Mouse (Mus musculus) heart, embryonic 14.5 days (tissue): Measurements from ENCODE around the gene H6pd. TPM values are rescaled to one million over a fixed set of nuclear protein-coding genes. Genes with fewer than 3 reads are reported as not detected.
A peak's percentile ranks its signal among the peaks of the same experiment; 100 is the strongest.

Experiments
- ATAC-seq: fragments of 200-750 bp; cut with Nextera tagmentation; 2 replicates; pipeline ENCODE4 v1.8.0; 2017; ENCODE audit warnings: low read depth, moderate TSS enrichment; ENCODE audit not compliant: insufficient number of reproducible peaks, insufficient read depth, low FRiP score
- H3K27ac ChIP-seq, 2 experiments: fragments of 200-500 bp in 1 of 2; fragments of 300-500 bp in 1 of 2; sonication (generic) in 1 of 2; replicated peaks in 1 of 2; 2 replicates each; pipeline ENCODE4 v1.5.1; 2012 to 2014; ENCODE audit warnings: low read depth in 2 of 2, low read length in 2 of 2, control low read depth in 1 of 2, mild to moderate bottlenecking in 1 of 2, mixed read lengths in 1 of 2; ENCODE audit not compliant: control insufficient read depth in 1 of 2, insufficient read depth in 1 of 2
- H3K27me3 ChIP-seq: fragments of 300-500 bp; sonication (generic); 2 replicates; pipeline ENCODE4 v1.6.1; 2014; ENCODE audit warnings: mild to moderate bottlenecking, low read length, control low read depth; ENCODE audit not compliant: control insufficient read depth, insufficient read depth
- H3K36me3 ChIP-seq: fragments of 300-500 bp; sonication (generic); 2 replicates; pipeline ENCODE4 v1.6.1; 2014; ENCODE audit warnings: mild to moderate bottlenecking, control low read depth, low read length, mixed read lengths; ENCODE audit not compliant: control insufficient read depth, insufficient read depth
- H3K4me1 ChIP-seq, 2 experiments: fragments of 200-500 bp in 1 of 2; fragments of 300-500 bp in 1 of 2; sonication (generic) in 1 of 2; 2 replicates each; pipeline ENCODE4 v1.6.1; 2012 to 2014; ENCODE audit warnings: low read length in 2 of 2, control low read depth in 1 of 2, mixed read lengths in 1 of 2; ENCODE audit not compliant: control insufficient read depth in 2 of 2, insufficient read depth in 2 of 2
- H3K4me2 ChIP-seq: fragments of 300-500 bp; sonication (generic); 2 replicates; pipeline ENCODE4 v1.6.1; 2014; ENCODE audit warnings: mild to moderate bottlenecking, low read length
- H3K4me3 ChIP-seq, 2 experiments: fragments of 200-500 bp in 1 of 2; fragments of 300-500 bp in 1 of 2; sonication (generic) in 1 of 2; 2 replicates each; pipeline ENCODE4 v1.5.1; 2012 to 2014; ENCODE audit warnings: low read length in 2 of 2, mild to moderate bottlenecking in 2 of 2, control low read depth in 1 of 2, low read depth in 1 of 2, moderate library complexity in 1 of 2; ENCODE audit not compliant: control insufficient read depth in 1 of 2, insufficient read depth in 1 of 2
- H3K9ac ChIP-seq: fragments of 300-500 bp; sonication (generic); 2 replicates; pipeline ENCODE4 v1.6.1; 2014; ENCODE audit warnings: mild to moderate bottlenecking, low read length
- H3K9me3 ChIP-seq: fragments of 300-500 bp; sonication (generic); 2 replicates; pipeline ENCODE4 v1.6.1; 2016; ENCODE audit warnings: low read length, control low read depth; ENCODE audit not compliant: control insufficient read depth
- WGBS: fragments of 180-500 bp; shearing (Covaris S2); extraction: QIAGEN DNeasy Blood & Tissue Kit; methylation state at CpG from one replicate; pipeline ENCODE4 v1.1.7; 2014; 5-methylcytosine and 5-hydroxymethylcytosine counted together
- polyA plus RNA-seq: library from polyadenylated mRNA; unstranded; fragments of >200 nt; fragmentation: Nextera tagmentation; extraction: Ambion mirVana; gene quantifications from 2 replicates; pipeline ENCODE4 v1.2.1, GENCODE M21; 2014

The H6pd gene
- polyA plus RNA-seq, 1 experiment from 2014 or later: 8.9 TPM

- Histone ChIP-seq H3K27me3 (no peaks in the 10 kb centered on the region), H3K9me3 (0 out of 2 replicates have a peak, but pooled peaks cover 2% of the 10 kb centered on the region), H3K4me2 (no peak overlapping the region), H3K27ac (no peak overlapping the region), H3K36me3 (no peaks in the 10 kb centered on the region), H3K4me3 (no peak overlapping the region), H3K4me1 (peaks cover 34 to 65% of the 10 kb centered on the region in 2 experiments), H3K9ac (no peak overlapping the region)
- ATAC-seq: no peak
- 88% methylated on average over 4 of the region's 4 CpGs for WGBS
Measured at GRCm38 (mm10) chr4:150003641-150004040, 5.2 kb downstream of the H6pd start.

GRCm38 (mm10) chr4:150003021-150003580 lies 5.7 kb downstream of the H6pd start:
- peaks cover 34 to 65% of the 10 kb centered on the region in 2 experiments for H3K4me1 ChIP-seq
- no peak overlapping the region for H3K4me3 ChIP-seq
- H3K4me2 ChIP-seq: no peak overlapping the region
- H3K9ac ChIP-seq: no peak overlapping the region
- no peak overlapping the region; a peak in 1 of 4 replicates for H3K27ac ChIP-seq
- WGBS: 55% methylated on average over 7 of the region's 7 CpGs
- 0 out of 2 replicates have a peak, but pooled peaks cover 2% of the 10 kb centered on the region for H3K9me3 ChIP-seq
- no peak for ATAC-seq
- no peaks in the 10 kb centered on the region for H3K36me3 ChIP-seq
- H3K27me3 ChIP-seq: no peaks in the 10 kb centered on the region

GRCm38 (mm10) chr4:150002021-150002528 lies 6.7 kb downstream of the H6pd start:
- no peak for ATAC-seq

GRCm38 (mm10) chr4:150001221-150001860 lies 7.5 kb downstream of the H6pd start:
- Histone ChIP-seq H3K27ac (peak overlapping the region in 1 of 2 experiments; percentile 57; a peak in 2 of 4 replicates), H3K36me3 (no peaks in the 10 kb centered on the region), H3K27me3 (no peaks in the 10 kb centered on the region), H3K4me3 (no peak overlapping the region), H3K9ac (peak overlapping the region; percentile 41; the same call in 1 of the 2 replicates), H3K4me1 (peaks cover 33 to 49% of the 10 kb centered on the region in 2 experiments), H3K4me2 (no peak overlapping the region), H3K9me3 (0 out of 2 replicates have a peak, but pooled peaks cover 2% of the 10 kb centered on the region)
- WGBS: 65% methylated on average over 10 of the region's 10 CpGs
- ATAC-seq: no peak

More at GRCm38 (mm10) chr4:150002021-150002528, 6.7 kb downstream of the H6pd start:
- WGBS: 36% methylated on average over 12 of the region's 12 CpGs
- peak overlapping the region; percentile 44; the same call in 1 of the 2 replicates for H3K9ac ChIP-seq
- H3K27ac ChIP-seq: peak overlapping the region in 1 of 2 experiments; percentile 57; a peak in 2 of 4 replicates
- H3K4me3 ChIP-seq: no peak overlapping the region
- no peaks in the 10 kb centered on the region for H3K27me3 ChIP-seq
- H3K36me3 ChIP-seq: no peaks in the 10 kb centered on the region
- H3K4me2 ChIP-seq: peak overlapping the region; percentile 9; the same call in 1 of the 2 replicates
- H3K4me1 ChIP-seq: peaks cover 29 to 57% of the 10 kb centered on the region in 2 experiments
- H3K9me3 ChIP-seq: 0 out of 2 replicates have a peak, but pooled peaks cover 2% of the 10 kb centered on the region

GRCm38 (mm10) chr4:149999931-150000555 lies 8.8 kb downstream of the H6pd start:
- 78% methylated on average over 15 of the region's 15 CpGs for WGBS
- H3K9ac ChIP-seq: no peak overlapping the region

GRCm38 (mm10) chr4:149999510-149999900 lies 9.3 kb downstream of the H6pd start:
- 78% methylated on average over 9 of the region's 9 CpGs for WGBS
- Histone ChIP-seq H3K4me2 (no peak overlapping the region), H3K27me3 (no peaks in the 10 kb centered on the region), H3K4me1 (peaks cover 34 to 43% of the 10 kb centered on the region in 2 experiments), H3K4me3 (no peak overlapping the region), H3K36me3 (peaks cover 8% of the 10 kb centered on the region; the same call in 1 of the 2 replicates), H3K9me3 (no peaks in the 10 kb centered on the region), H3K9ac (no peak overlapping the region), H3K27ac (no peak overlapping the region)
- ATAC-seq: no peak

More at GRCm38 (mm10) chr4:149999931-150000555, 8.8 kb downstream of the H6pd start:
- H3K9me3 ChIP-seq: 0 out of 2 replicates have a peak, but pooled peaks cover 2% of the 10 kb centered on the region
- H3K27me3 ChIP-seq: no peaks in the 10 kb centered on the region
- 0 out of 4 replicates have a peak overlapping the region, but pooled peaks of 1 of the 2 experiments have one; percentile 6 for H3K27ac ChIP-seq
- H3K36me3 ChIP-seq: peaks cover 6% of the 10 kb centered on the region; the same call in 1 of the 2 replicates
- no peak for ATAC-seq
- no peak overlapping the region for H3K4me3 ChIP-seq
- no peak overlapping the region for H3K4me2 ChIP-seq
- H3K4me1 ChIP-seq: peaks cover 36 to 45% of the 10 kb centered on the region in 2 experiments

GRCm38 (mm10) chr4:149998786-149999509 lies 9.9 kb downstream of the H6pd start:
- no peak overlapping the region for H3K4me2 ChIP-seq
- H3K4me1 ChIP-seq: peaks cover 34 to 40% of the 10 kb centered on the region in 2 experiments
- H3K9ac ChIP-seq: no peak overlapping the region
- 91% methylated on average over 14 of the region's 14 CpGs for WGBS
- no peak for ATAC-seq
- peaks cover 8% of the 10 kb centered on the region; the same call in 1 of the 2 replicates for H3K36me3 ChIP-seq
- H3K27me3 ChIP-seq: no peaks in the 10 kb centered on the region
- H3K9me3 ChIP-seq: no peaks in the 10 kb centered on the region
- no peak overlapping the region for H3K27ac ChIP-seq
- no peak overlapping the region for H3K4me3 ChIP-seq
